Mouse (Mus musculus): Measurements from ENCODE around the gene Mllt11. TPM values are rescaled to one million over a fixed set of nuclear protein-coding genes. Genes with fewer than 3 reads are reported as not detected.
A peak's percentile ranks its signal among the peaks of the same experiment; 100 is the strongest.

Gene Mllt11
- total and polyA plus RNA-seq, 2 experiments from 2014 or later, result 347 to 446 TPM

DNA sequence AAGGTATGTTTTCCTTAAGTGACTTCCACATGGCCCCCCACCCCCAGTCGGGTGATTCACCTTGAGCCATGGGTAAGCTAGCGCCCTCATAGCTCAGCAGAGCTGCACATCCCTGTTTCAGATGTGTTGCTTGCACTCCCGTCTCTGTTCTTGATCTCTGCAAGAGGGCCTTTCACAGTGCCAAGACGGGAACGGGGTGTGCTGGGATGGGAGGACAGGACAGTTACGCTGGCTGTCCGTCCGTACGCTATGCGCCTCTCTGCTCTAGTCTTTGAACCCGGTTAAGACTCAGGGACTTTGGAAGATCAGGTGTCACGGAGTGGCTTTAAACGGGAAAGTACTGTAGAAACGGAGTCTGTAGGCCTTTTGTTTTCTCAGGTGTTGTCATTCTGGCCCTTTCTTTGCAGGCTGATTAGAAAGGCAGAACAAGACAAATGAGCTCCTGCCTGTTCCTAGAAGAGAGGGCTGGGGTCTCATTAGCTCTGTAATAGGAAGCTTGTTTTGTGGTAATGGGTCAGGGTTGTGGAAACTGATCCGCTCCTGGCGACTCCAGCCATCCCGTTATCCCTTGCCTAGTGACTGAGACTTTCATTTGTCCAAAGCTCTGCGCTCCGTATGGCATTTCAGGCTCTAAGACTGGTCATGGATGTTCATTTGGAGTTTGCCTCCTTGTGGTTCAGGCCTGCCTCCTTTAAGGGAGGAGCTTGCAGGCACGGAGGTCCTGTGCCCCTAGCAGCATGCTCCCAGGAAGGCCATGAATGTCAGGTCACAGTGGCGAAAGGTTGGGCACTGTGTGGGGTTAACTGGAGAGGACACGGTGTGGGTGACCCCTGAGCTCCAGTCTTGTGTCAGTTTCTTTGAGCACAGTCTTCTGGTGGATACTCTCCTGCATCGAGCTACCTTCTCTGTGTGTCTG is 3.7 kb upstream of the Mllt11 start:
- Histone ChIP-seq H3K27ac (no peak overlapping the region), H3K4me2 (ENCODE audit: low read depth, low read length) (no peak overlapping the region), H3K36me3 (ENCODE audit: insufficient read depth, low read length) (peaks cover 54% of the 10 kb centered on the region), H3K9me3 (ENCODE audit: low read length) (no peaks in the 10 kb centered on the region), H3K4me1 (ENCODE audit: insufficient read depth, low read length) (peaks cover 15% of the 10 kb centered on the region), H3K9ac (replicated peaks; ENCODE audit: low read length) (no peak overlapping the region), H3K27me3 (ENCODE audit: insufficient read depth, low read length) (no peaks in the 10 kb centered on the region), H3K4me3 (ENCODE audit: low read length) (no peak overlapping the region)
- no peak for TF ChIP-seq CTCF (IDR thresholded peaks at IDR 0.05; ENCODE audit: low read depth)
- ATAC-seq, result no peak
- DNase-seq (ENCODE audit: low spot score), result no peak
- 74% methylated on average over 23 of the region's 23 CpGs for WGBS

GRCm38 (mm10) chr3:95233303-95233980 is 1.5 kb upstream of the Mllt11 start:
- TF ChIP-seq CTCF (IDR thresholded peaks at IDR 0.05; ENCODE audit: low read depth), result no peak

GRCm38 (mm10) chr3:95232771-95233170 is 800 bp upstream of the Mllt11 start:
- DNase-seq (ENCODE audit: low spot score), result no peak
- Histone ChIP-seq H3K4me3 (ENCODE audit: low read length) (no peak overlapping the region), H3K27me3 (ENCODE audit: insufficient read depth, low read length) (no peaks in the 10 kb centered on the region), H3K4me1 (ENCODE audit: insufficient read depth, low read length) (peaks cover 20% of the 10 kb centered on the region), H3K9me3 (ENCODE audit: low read length) (no peaks in the 10 kb centered on the region), H3K9ac (replicated peaks; ENCODE audit: low read length) (no peak overlapping the region), H3K27ac (no peak overlapping the region), H3K36me3 (ENCODE audit: insufficient read depth, low read length) (peaks cover 54% of the 10 kb centered on the region), H3K4me2 (ENCODE audit: low read depth, low read length) (no peak overlapping the region)
- no peak for ATAC-seq
- WGBS, result 91% methylated on average over 7 of the region's 7 CpGs
- TF ChIP-seq CTCF (IDR thresholded peaks at IDR 0.05; ENCODE audit: low read depth), result no peak

More at GRCm38 (mm10) chr3:95233303-95233980, 1.5 kb upstream of the Mllt11 start:
- Histone ChIP-seq H3K36me3 (ENCODE audit: insufficient read depth, low read length) (peaks cover 54% of the 10 kb centered on the region), H3K4me1 (ENCODE audit: insufficient read depth, low read length) (peaks cover 20% of the 10 kb centered on the region), H3K4me3 (ENCODE audit: low read length) (no peak overlapping the region), H3K9me3 (ENCODE audit: low read length) (no peaks in the 10 kb centered on the region), H3K27ac (no peak overlapping the region), H3K9ac (replicated peaks; ENCODE audit: low read length) (no peak overlapping the region), H3K27me3 (ENCODE audit: insufficient read depth, low read length) (no peaks in the 10 kb centered on the region), H3K4me2 (ENCODE audit: low read depth, low read length) (no peak overlapping the region)
- WGBS, result 81% methylated on average over 16 of the region's 16 CpGs
- no peak for DNase-seq (ENCODE audit: low spot score)
- no peak for ATAC-seq

DNA sequence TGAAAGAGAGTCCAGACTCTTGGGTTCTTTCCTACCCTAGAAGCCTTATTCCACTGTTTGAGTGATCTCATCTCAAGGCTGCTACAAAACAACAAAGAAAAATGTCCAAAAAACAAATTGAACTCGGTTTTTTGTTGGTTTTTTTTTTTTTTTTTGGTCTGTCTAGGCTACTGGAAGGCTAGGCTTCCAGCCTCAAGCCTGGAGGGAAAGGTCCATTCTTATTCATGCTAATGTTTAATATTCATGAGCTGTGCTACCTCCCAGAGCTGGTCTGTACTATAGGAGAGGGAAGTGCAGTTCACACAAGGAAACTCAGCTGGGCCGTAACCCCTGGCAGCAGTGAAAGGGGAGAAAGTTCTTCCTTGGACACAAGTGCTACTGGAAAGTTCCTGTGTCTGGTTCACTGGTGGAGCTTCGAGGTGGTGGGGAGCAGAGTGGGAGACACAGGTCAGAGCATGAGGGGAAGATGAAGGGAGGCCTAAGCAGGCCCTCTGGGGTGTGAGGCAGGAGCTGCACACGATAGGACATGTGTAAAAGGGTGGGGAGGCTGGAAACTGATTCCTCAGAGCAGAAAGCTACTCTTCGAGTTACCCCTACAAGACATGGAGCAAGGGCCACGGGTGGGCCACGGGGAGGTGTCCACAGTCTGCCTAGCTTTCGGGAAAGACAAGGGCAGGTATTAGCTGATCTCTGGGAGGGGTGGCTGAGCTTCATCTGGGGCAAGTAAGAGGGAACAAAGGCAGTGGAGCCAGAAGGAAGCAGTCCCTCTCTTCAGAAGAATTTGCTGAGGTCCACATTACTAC is 1.3 kb downstream of the Mllt11 start:
- no peak for ATAC-seq
- H3K36me3 ChIP-seq (ENCODE audit: insufficient read depth, low read length), result peaks cover 40% of the 10 kb centered on the region
- DNase-seq (ENCODE audit: low spot score), result peak; percentile 56
- H3K4me2 ChIP-seq (ENCODE audit: low read depth, low read length), result peak overlapping the region; percentile 91
- H3K27ac ChIP-seq, result peak overlapping the region; percentile 93
- no peaks in the 10 kb centered on the region for H3K9me3 ChIP-seq (ENCODE audit: low read length)
- WGBS, result 26% methylated on average over 8 of the region's 8 CpGs
- TF ChIP-seq CTCF (IDR thresholded peaks at IDR 0.05; ENCODE audit: low read depth), result no peak
- H3K4me3 ChIP-seq (ENCODE audit: low read length), result peak overlapping the region; percentile 57
- no peaks in the 10 kb centered on the region for H3K27me3 ChIP-seq (ENCODE audit: insufficient read depth, low read length)
- peak overlapping the region; percentile 82 for H3K9ac ChIP-seq (replicated peaks; ENCODE audit: low read length)
- peaks cover 20% of the 10 kb centered on the region for H3K4me1 ChIP-seq (ENCODE audit: insufficient read depth, low read length)

DNA sequence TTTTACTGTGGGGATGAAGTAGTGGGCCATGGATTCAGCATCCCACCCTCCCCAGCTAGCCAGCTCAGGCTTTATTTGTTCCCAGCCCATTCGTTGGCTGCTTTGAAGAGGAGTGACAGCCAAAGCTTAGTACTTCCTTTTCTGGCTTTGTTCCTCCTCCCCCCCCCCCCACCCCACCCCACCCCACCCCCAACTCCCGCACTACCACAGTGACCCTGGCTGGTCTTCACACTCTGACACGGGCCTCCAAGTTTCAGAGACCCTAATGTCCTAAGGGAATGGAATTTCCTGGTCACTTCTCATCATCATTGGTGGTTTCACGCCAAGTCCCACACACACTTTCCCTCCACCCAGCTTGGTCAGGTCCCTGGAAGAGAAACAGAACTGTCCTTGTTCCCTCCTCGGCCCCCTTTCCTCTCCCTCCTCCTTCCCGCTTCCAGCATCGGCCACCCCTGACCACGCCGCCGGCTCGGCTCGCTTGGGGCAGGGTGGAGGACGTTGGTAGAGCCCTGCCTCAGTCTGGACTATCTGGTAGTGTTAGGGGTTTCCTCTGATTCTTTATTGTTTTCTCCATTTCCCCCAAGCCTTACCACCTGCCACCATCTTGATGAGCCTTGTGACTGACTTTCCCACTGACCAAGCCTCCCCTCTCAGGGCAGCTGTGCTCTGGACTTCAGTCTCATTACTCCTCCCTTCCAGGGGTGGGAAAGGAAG is 2.0 kb downstream of the Mllt11 start:
- Histone ChIP-seq H3K4me1 (ENCODE audit: insufficient read depth, low read length) (peaks cover 20% of the 10 kb centered on the region), H3K9ac (replicated peaks; ENCODE audit: low read length) (peak overlapping the region; percentile 82), H3K36me3 (ENCODE audit: insufficient read depth, low read length) (peaks cover 32% of the 10 kb centered on the region), H3K27ac (peak overlapping the region; percentile 93), H3K27me3 (ENCODE audit: insufficient read depth, low read length) (no peaks in the 10 kb centered on the region), H3K9me3 (ENCODE audit: low read length) (no peaks in the 10 kb centered on the region), H3K4me3 (ENCODE audit: low read length) (peak overlapping the region; percentile 57), H3K4me2 (ENCODE audit: low read depth, low read length) (peak overlapping the region; percentile 91)
- 2% methylated on average over 13 of the region's 13 CpGs for WGBS
- TF ChIP-seq CTCF (IDR thresholded peaks at IDR 0.05; ENCODE audit: low read depth), result no peak
- peak; percentile 45 for ATAC-seq
- DNase-seq (ENCODE audit: low spot score), result peak; percentile 68
